8 mouse cellular contexts compared by ENCODE assay signal in the genomic region with DNA sequence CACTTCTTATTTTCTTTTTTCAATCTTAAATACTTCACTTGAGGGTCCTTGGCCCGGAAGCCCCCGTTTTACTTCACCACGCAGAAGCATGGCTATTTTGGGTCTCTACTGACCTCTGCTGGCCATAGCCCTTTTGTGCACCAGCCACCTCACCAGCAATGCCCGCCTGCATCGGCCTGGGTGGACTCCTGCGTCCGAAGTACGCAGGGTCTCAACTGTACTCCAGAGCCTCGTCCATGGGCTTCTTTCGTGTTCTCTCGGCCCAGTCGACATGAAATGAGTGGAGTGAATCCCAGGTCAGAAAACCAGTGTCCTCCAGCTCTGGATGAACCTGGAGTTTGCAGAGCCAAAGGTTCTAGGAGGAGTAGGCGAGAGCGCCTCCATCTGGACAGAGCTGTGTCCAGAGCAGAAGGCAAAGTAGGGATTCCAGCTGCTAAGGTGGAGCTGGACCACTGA. TPM values are rescaled to one million over a fixed set of nuclear protein-coding genes. Genes with fewer than 3 reads are reported as not detected.
DNase-seq lines count a peak whose midpoint lies in the region; ATAC-seq and TF ChIP-seq lines count a peak whose summit lies in the region.

No protein-coding gene starts in this region.

- H3K79me2 ChIP-seq in CH12.LX (replicated peaks; ENCODE audit: control insufficient read depth, extremely low read depth, insufficient read depth, poor library complexity, severe bottlenecking): no peaks in the 10 kb centered on the region

- peak; percentile 81 for ATAC-seq in forebrain, embryonic 11.5 days (replicated peaks; ENCODE audit: low FRiP score)
- peak; percentile 74 for ATAC-seq in heart, postnatal 0 days (ENCODE audit: insufficient read depth, low read depth)
- peak; percentile 61; the same call in 1 of the 2 replicates for ATAC-seq in liver, embryonic 14.5 days (ENCODE audit: insufficient read depth)
- ATAC-seq in neural tube, embryonic 11.5 days (ENCODE audit: insufficient read depth, low FRiP score, low TSS enrichment): peak; percentile 68; the same call in 1 of the 2 replicates
- peak; percentile 52 for ATAC-seq in stomach, embryonic 16.5 days (ENCODE audit: insufficient read depth, low FRiP score)

- peak overlapping the region; percentile 12 to 45 (median 40) for H3K4me3 ChIP-seq in CH12.LX (replicated peaks in 1 of 3; ENCODE audit: low read depth in 2 of 3, low read length in 2 of 3, poor library complexity in 1 of 3)
- H3K4me3 ChIP-seq in forebrain, embryonic 11.5 days (ENCODE audit: low read depth, low read length): peak overlapping the region; percentile 28
- peak overlapping the region; percentile 30 for H3K4me3 ChIP-seq in heart, postnatal 0 days (ENCODE audit: low read depth, low read length)
- peak overlapping the region; percentile 23 to 58 for H3K4me3 ChIP-seq in liver, embryonic 14.5 days (ENCODE audit: insufficient read depth in 1 of 2, low read depth in 2 of 2, low read length in 2 of 2)
- 0 out of 2 replicates have a peak overlapping the region, but pooled peaks have one; percentile 24 for H3K4me3 ChIP-seq in neural tube, embryonic 11.5 days (ENCODE audit: low read depth, low read length)
- H3K4me3 ChIP-seq in stomach, embryonic 16.5 days (replicated peaks; ENCODE audit: low read length): peak overlapping the region; percentile 43

- no peaks in the 10 kb centered on the region for H3K9me3 ChIP-seq in CH12.LX (replicated peaks; ENCODE audit: low read length)
- H3K9me3 ChIP-seq in forebrain, embryonic 11.5 days (ENCODE audit: control insufficient read depth, low read length): no peaks in the 10 kb centered on the region
- H3K9me3 ChIP-seq in heart, postnatal 0 days (replicated peaks; ENCODE audit: control insufficient read depth, low read length): no peaks in the 10 kb centered on the region
- H3K9me3 ChIP-seq in liver, embryonic 14.5 days (ENCODE audit: control insufficient read depth, low read length): no peaks in the 10 kb centered on the region
- no peaks in the 10 kb centered on the region for H3K9me3 ChIP-seq in neural tube, embryonic 11.5 days (ENCODE audit: control insufficient read depth, low read length)
- no peaks in the 10 kb centered on the region for H3K9me3 ChIP-seq in stomach, embryonic 16.5 days (replicated peaks; ENCODE audit: control insufficient read depth, low read length)

- no peaks in the 10 kb centered on the region for H3K36me3 ChIP-seq in CH12.LX (replicated peaks in 1 of 2; ENCODE audit: control insufficient read depth in 1 of 2, insufficient read depth in 1 of 2, low read length in 1 of 2)
- H3K36me3 ChIP-seq in forebrain, embryonic 11.5 days (ENCODE audit: control insufficient read depth, insufficient read depth, low read length): no peaks in the 10 kb centered on the region
- H3K36me3 ChIP-seq in heart, postnatal 0 days (replicated peaks; ENCODE audit: control insufficient read depth, insufficient read depth, low read length): no peaks in the 10 kb centered on the region
- H3K36me3 ChIP-seq in liver, embryonic 14.5 days (replicated peaks; ENCODE audit: control insufficient read depth, insufficient read depth, low read depth): no peaks in the 10 kb centered on the region
- no peaks in the 10 kb centered on the region for H3K36me3 ChIP-seq in neural tube, embryonic 11.5 days (ENCODE audit: control insufficient read depth, insufficient read depth, low read length)
- H3K36me3 ChIP-seq in stomach, embryonic 16.5 days (ENCODE audit: control insufficient read depth, insufficient read depth, low read length): no peaks in the 10 kb centered on the region

- in situ Hi-C loops in CH12.LX (cut with MboI; ENCODE audit: low pct_ligation_motif_present, low pct_unique_long_range_greater_than_20kb, low sequenced_read_pairs): loop anchor here (5.0 to 10.0 kb wide), 2 partner anchors 69 to 232 kb away; no protein-coding TSS in a partner anchor

- dilution Hi-C loops in CH12.LX (cut with MboI; ENCODE audit: extremely low pct_ligation_motif_present, extremely low pct_unique_long_range_greater_than_20kb, low sequenced_read_pairs): no loop called here

- no peak overlapping the region for H3K27ac ChIP-seq in CH12.LX (ENCODE audit: insufficient read depth, low read depth)
- no peak overlapping the region for H3K27ac ChIP-seq in forebrain, embryonic 11.5 days (ENCODE audit: low read depth, low read length)
- no peak overlapping the region for H3K27ac ChIP-seq in heart, postnatal 0 days (ENCODE audit: low read depth)
- H3K27ac ChIP-seq in liver, embryonic 14.5 days: no peak overlapping the region
- no peak overlapping the region for H3K27ac ChIP-seq in neural tube, embryonic 11.5 days (ENCODE audit: low read depth, low read length)
- no peak overlapping the region for H3K27ac ChIP-seq in stomach, embryonic 16.5 days (ENCODE audit: low read length)

- TF ChIP-seq POLR2A in CH12.LX (IDR thresholded peaks at IDR 0.05; ENCODE audit: low read depth, low read length): no peak

- peak overlapping the region; percentile 99 for H3K4me2 ChIP-seq in CH12.LX (ENCODE audit: insufficient read depth, low read depth, poor library complexity, severe bottlenecking)
- H3K4me2 ChIP-seq in forebrain, embryonic 11.5 days (ENCODE audit: low read depth, low read length, severe bottlenecking): peak overlapping the region; percentile 61
- peak overlapping the region; percentile 61 for H3K4me2 ChIP-seq in heart, postnatal 0 days (ENCODE audit: low read depth, low read length)
- peak overlapping the region; percentile 58 for H3K4me2 ChIP-seq in liver, embryonic 14.5 days (ENCODE audit: low read depth)
- peak overlapping the region; percentile 59 for H3K4me2 ChIP-seq in neural tube, embryonic 11.5 days (ENCODE audit: low read depth)
- peak overlapping the region; percentile 73 for H3K4me2 ChIP-seq in stomach, embryonic 16.5 days (ENCODE audit: low read depth, low read length)

- peak; percentile 44 to 86; a peak in 3 of 4 replicates for TF ChIP-seq CTCF in CH12.LX (conservative IDR thresholded peaks at IDR 0.05 in 1 of 2, IDR thresholded peaks at IDR 0.05 in 1 of 2; ENCODE audit: low read depth in 2 of 2, low read length in 2 of 2)
- TF ChIP-seq CTCF in heart, postnatal 0 days (IDR thresholded peaks at IDR 0.05; ENCODE audit: low read depth): peak; percentile 70
- peak; percentile 89 for TF ChIP-seq CTCF in liver, embryonic 14.5 days (IDR thresholded peaks at IDR 0.05; ENCODE audit: low read depth)

- H3K27me3 ChIP-seq in CH12.LX (replicated peaks): no peaks in the 10 kb centered on the region
- H3K27me3 ChIP-seq in forebrain, embryonic 11.5 days (ENCODE audit: control insufficient read depth, insufficient read depth, low read length): no peaks in the 10 kb centered on the region
- H3K27me3 ChIP-seq in heart, postnatal 0 days (ENCODE audit: control insufficient read depth, insufficient read depth, low read length): no peaks in the 10 kb centered on the region
- no peaks in the 10 kb centered on the region for H3K27me3 ChIP-seq in liver, embryonic 14.5 days (ENCODE audit: control insufficient read depth, insufficient read depth, low read length)
- H3K27me3 ChIP-seq in neural tube, embryonic 11.5 days (ENCODE audit: control insufficient read depth, insufficient read depth, low read length): no peaks in the 10 kb centered on the region
- H3K27me3 ChIP-seq in stomach, embryonic 16.5 days (ENCODE audit: control insufficient read depth, insufficient read depth, low read length): no peaks in the 10 kb centered on the region

- peaks cover 0 to 15% of the 10 kb centered on the region in 2 experiments; a peak in 2 of 4 replicates for H3K4me1 ChIP-seq in CH12.LX (ENCODE audit: control insufficient read depth in 1 of 2, insufficient read depth in 2 of 2)
- no peaks in the 10 kb centered on the region for H3K4me1 ChIP-seq in forebrain, embryonic 11.5 days (replicated peaks; ENCODE audit: control insufficient read depth, insufficient read depth, low read length)
- no peaks in the 10 kb centered on the region for H3K4me1 ChIP-seq in heart, postnatal 0 days (ENCODE audit: control insufficient read depth, insufficient read depth)
- 0 out of 4 replicates have a peak, but pooled peaks cover 0 to 4% of the 10 kb centered on the region in 2 experiments for H3K4me1 ChIP-seq in liver, embryonic 14.5 days (replicated peaks; ENCODE audit: control insufficient read depth in 2 of 2, insufficient read depth in 2 of 2, low read length in 1 of 2)
- H3K4me1 ChIP-seq in neural tube, embryonic 11.5 days (ENCODE audit: control insufficient read depth, insufficient read depth, low read length): no peaks in the 10 kb centered on the region
- no peaks in the 10 kb centered on the region for H3K4me1 ChIP-seq in stomach, embryonic 16.5 days (ENCODE audit: control insufficient read depth, insufficient read depth, low read length)

- WGBS in forebrain, embryonic 11.5 days: 2% methylated on average over 14 of the region's 14 CpGs
- 3% methylated on average over 14 of the region's 14 CpGs for WGBS in heart, postnatal 0 days
- WGBS in liver, embryonic 14.5 days (ENCODE audit: insufficient replicate concordance): 1% methylated on average over 14 of the region's 14 CpGs
- 3% methylated on average over 14 of the region's 14 CpGs for WGBS in neural tube, embryonic 11.5 days
- WGBS in stomach, embryonic 16.5 days: 2% methylated on average over 14 of the region's 14 CpGs

- peak; percentile 63 for DNase-seq in CH12.LX (ENCODE audit: extremely low read depth)
- peak; percentile 51 for DNase-seq in c-Kit-positive CD71-positive TER-119-positive erythroid progenitor cells, embryonic 14.5 days (ENCODE audit: low spot score)
- DNase-seq in forebrain, embryonic 11.5 days (ENCODE audit: low spot score): peak; percentile 89
- DNase-seq in heart, postnatal 0 days (ENCODE audit: low spot score): peak; percentile 46
- DNase-seq in kidney, postnatal 25 days: peak; percentile 64 to 76
- peak in 2 of 3 experiments; percentile 27 to 35 for DNase-seq in liver, embryonic 14.5 days (ENCODE audit: low read depth in 3 of 3, low spot score in 3 of 3)
- peak; percentile 88 for DNase-seq in neural tube, embryonic 11.5 days (ENCODE audit: low spot score)

- no peak for TF ChIP-seq EP300 in CH12.LX (IDR thresholded peaks at IDR 0.05; ENCODE audit: low read length)
- TF ChIP-seq EP300 in heart, postnatal 0 days (IDR thresholded peaks at IDR 0.05; ENCODE audit: low read depth): no peak
- no peak for TF ChIP-seq EP300 in liver, embryonic 14.5 days (IDR thresholded peaks at IDR 0.05; ENCODE audit: low read depth)

- TF ChIP-seq RAD21 in CH12.LX (IDR thresholded peaks at IDR 0.05; ENCODE audit: low read depth, low read length): peak; percentile 72

- peak overlapping the region; percentile 55; the same call in 1 of the 2 replicates for H3K9ac ChIP-seq in CH12.LX (ENCODE audit: insufficient read depth, low read depth)
- H3K9ac ChIP-seq in forebrain, embryonic 11.5 days (ENCODE audit: low read length): peak overlapping the region; percentile 58
- no peak overlapping the region for H3K9ac ChIP-seq in heart, postnatal 0 days (replicated peaks; ENCODE audit: low read depth, low read length)
- H3K9ac ChIP-seq in liver, embryonic 14.5 days (replicated peaks): no peak overlapping the region
- H3K9ac ChIP-seq in neural tube, embryonic 11.5 days (ENCODE audit: low read length): 0 out of 2 replicates have a peak overlapping the region, but pooled peaks have one; percentile 30
- H3K9ac ChIP-seq in stomach, embryonic 16.5 days (ENCODE audit: low read length): peak overlapping the region; percentile 65

RNA-seq across cellular contexts. Expression of a gene that starts 14.9 kb away (rescaled TPM):
- total RNA-seq in CH12.LX (2012; rRNA removed) (13.7 and 16.8 TPM in 2 replicates), CH12.LX (2014; rRNA removed) (24.0 and 25.8 TPM in 2 replicates)
- polyA plus RNA-seq in CH12.LX (2012; ENCODE audit: insufficient read length, low read depth): 23.6 and 24.7 TPM in 2 replicates
- polyA plus RNA-seq in forebrain, embryonic 11.5 days (2014; fragmentation: Nextera tagmentation; extraction: Ambion mirVana): 18.4 and 19.2 TPM in 2 replicates
- total RNA-seq in heart, postnatal 0 days (2014; rRNA removed; ENCODE audit: low replicate concordance): 0.69 TPM in 1 of 2 replicates, not detected in the other
- polyA plus RNA-seq in heart, postnatal 0 days (2015; fragmentation: Nextera tagmentation; extraction: Ambion mirVana): 0.07 and 0.19 TPM in 2 replicates
- polyA plus RNA-seq in liver, embryonic 14.5 days (2012; rRNA removed): 0.04 and 0.09 TPM in 2 replicates
- polyA plus RNA-seq in liver, embryonic 14.5 days (2014; fragmentation: Nextera tagmentation; extraction: Ambion mirVana): 0.13 TPM in 1 of 2 replicates, not detected in the other
- 7.2 and 7.7 TPM in 2 replicates for polyA plus RNA-seq in neural tube, embryonic 11.5 days (2014; fragmentation: Nextera tagmentation; extraction: Ambion mirVana)
- 11.4 and 20.9 TPM in 2 replicates for polyA plus RNA-seq in stomach, embryonic 16.5 days (2015; fragmentation: Nextera tagmentation; extraction: Ambion mirVana)

RNA-seq across cellular contexts. Expression of a gene that starts 22.1 kb away (rescaled TPM):
- total RNA-seq in CH12.LX (2012; rRNA removed): 2.3 and 2.4 TPM in 2 replicates
- 0.81 and 0.95 TPM in 2 replicates for total RNA-seq in CH12.LX (2014; rRNA removed)
- 1.1 and 1.8 TPM in 2 replicates for polyA plus RNA-seq in CH12.LX (2012; ENCODE audit: insufficient read length, low read depth)
- polyA plus RNA-seq in forebrain, embryonic 11.5 days (2014; fragmentation: Nextera tagmentation; extraction: Ambion mirVana): 2.3 and 3.1 TPM in 2 replicates
- total RNA-seq in heart, postnatal 0 days (2014; rRNA removed; ENCODE audit: low replicate concordance): 23.3 and 28.2 TPM in 2 replicates
- 36.1 and 39.2 TPM in 2 replicates for polyA plus RNA-seq in heart, postnatal 0 days (2015; fragmentation: Nextera tagmentation; extraction: Ambion mirVana)
- 11.9 and 16.4 TPM in 2 replicates for polyA plus RNA-seq in liver, embryonic 14.5 days (2012; rRNA removed)
- polyA plus RNA-seq in liver, embryonic 14.5 days (2014; fragmentation: Nextera tagmentation; extraction: Ambion mirVana): 20.1 and 20.3 TPM in 2 replicates
- 3.7 and 4.3 TPM in 2 replicates for polyA plus RNA-seq in neural tube, embryonic 11.5 days (2014; fragmentation: Nextera tagmentation; extraction: Ambion mirVana)
- 6.2 and 6.5 TPM in 2 replicates for polyA plus RNA-seq in stomach, embryonic 16.5 days (2015; fragmentation: Nextera tagmentation; extraction: Ambion mirVana)

RNA-seq across cellular contexts. Expression of a gene that starts 57.8 kb away (rescaled TPM):
- total RNA-seq in CH12.LX (2012; rRNA removed) (118 and 141 TPM in 2 replicates), CH12.LX (2014; rRNA removed) (245 and 269 TPM in 2 replicates)
- 157 and 164 TPM in 2 replicates for polyA plus RNA-seq in CH12.LX (2012; ENCODE audit: insufficient read length, low read depth)
- polyA plus RNA-seq in forebrain, embryonic 11.5 days (2014; fragmentation: Nextera tagmentation; extraction: Ambion mirVana): 158 and 159 TPM in 2 replicates
- total RNA-seq in heart, postnatal 0 days (2014; rRNA removed; ENCODE audit: low replicate concordance): 35.1 and 65.5 TPM in 2 replicates
- 91.8 and 92.2 TPM in 2 replicates for polyA plus RNA-seq in heart, postnatal 0 days (2015; fragmentation: Nextera tagmentation; extraction: Ambion mirVana)
- polyA plus RNA-seq in liver, embryonic 14.5 days (2012; rRNA removed): 34.8 and 50.6 TPM in 2 replicates
- 106 and 108 TPM in 2 replicates for polyA plus RNA-seq in liver, embryonic 14.5 days (2014; fragmentation: Nextera tagmentation; extraction: Ambion mirVana)
- polyA plus RNA-seq in neural tube, embryonic 11.5 days (2014; fragmentation: Nextera tagmentation; extraction: Ambion mirVana): 145 and 147 TPM in 2 replicates
- polyA plus RNA-seq in stomach, embryonic 16.5 days (2015; fragmentation: Nextera tagmentation; extraction: Ambion mirVana): 148 and 151 TPM in 2 replicates

Comparison
In these comparisons a context has a peak if more than half of its experiments do, and no peak if none do; other contexts are left out.
1. DNase-seq: peak in every context shown above with its lines; median percentile 89 in forebrain, embryonic 11.5 days; 88 in neural tube, embryonic 11.5 days; 70 in kidney, postnatal 25 days; 63 in CH12.LX; 51 in c-Kit-positive CD71-positive TER-119-positive erythroid progenitor cells, embryonic 14.5 days; 46 in heart, postnatal 0 days; 31 in liver, embryonic 14.5 days.
2. H3K9ac ChIP-seq: peak in CH12.LX (single experiment), forebrain, embryonic 11.5 days (single experiment), neural tube, embryonic 11.5 days (single experiment) and stomach, embryonic 16.5 days (single experiment); none in heart, postnatal 0 days (single experiment) and liver, embryonic 14.5 days (single experiment).
3. Peak in every context shown above with its lines, with median percentiles within 50 percentile points of each other: H3K4me2 ChIP-seq, H3K4me3 ChIP-seq, CTCF ChIP-seq and ATAC-seq.